Mouse (Mus musculus): ENCODE data around the gene Ikzf3.

- no peak for TF ChIP-seq TCF12 (IDR thresholded peaks at IDR 0.05; ENCODE audit: insufficient read depth, poor library complexity, severe bottlenecking)
- no peak for TF ChIP-seq POLR2A (IDR thresholded peaks at IDR 0.05; ENCODE audit: insufficient read length, low read depth)
- no peak for TF ChIP-seq POLR2AphosphoS2 (IDR thresholded peaks at IDR 0.05; ENCODE audit: insufficient read length, low read depth)
- no peak for TF ChIP-seq MAX (IDR thresholded peaks at IDR 0.05; ENCODE audit: low read depth)
- no peak for TF ChIP-seq TCF3 (IDR thresholded peaks at IDR 0.05; ENCODE audit: insufficient read length, low read depth)
- TF ChIP-seq USF1 (IDR thresholded peaks at IDR 0.05; ENCODE audit: low read depth), result no peak
- TF ChIP-seq E2F4 (IDR thresholded peaks at IDR 0.05; ENCODE audit: insufficient read depth), result no peak
- TF ChIP-seq MYOG (IDR thresholded peaks at IDR 0.05; ENCODE audit: control insufficient read depth in 1 of 3, insufficient read depth in 1 of 3, insufficient read length in 2 of 3, low read depth in 2 of 3), result no peak
- TF ChIP-seq MYOD1 (IDR thresholded peaks at IDR 0.05; ENCODE audit: control insufficient read depth in 1 of 3, insufficient read length in 2 of 3, low read depth in 2 of 3), result no peak
- no peak for TF ChIP-seq REST (IDR thresholded peaks at IDR 0.05; ENCODE audit: insufficient read depth, insufficient read length)
These were observed 100.2 kb downstream of the Ikzf3 start for GRCm38 (mm10) chr11:98445679-98446078.
